Mouse (Mus musculus): ENCODE data around the gene Cst6. TPM values are rescaled to one million over a fixed set of nuclear protein-coding genes. Genes with fewer than 3 reads are reported as not detected.

Gene Cst6
- total and polyA plus RNA-seq, 2 experiments from 2014 or later = 0.76 to 9.6 TPM

- 86% methylated on average over 3 of the region's 3 CpGs for WGBS
- Histone ChIP-seq H3K4me1 (ENCODE audit: insufficient read depth) (peaks cover 9% of the 10 kb centered on the region), H3K9ac (no peak overlapping the region), H3K36me3 (ENCODE audit: insufficient read depth) (peaks cover 52% of the 10 kb centered on the region), H3K4me2 (ENCODE audit: low read depth) (no peak overlapping the region), H3K27me3 (ENCODE audit: insufficient read depth, low read length) (no peaks in the 10 kb centered on the region), H3K9me3 (ENCODE audit: low read length) (no peaks in the 10 kb centered on the region), H3K4me3 (ENCODE audit: low read depth, low read length) (no peak overlapping the region), H3K27ac (ENCODE audit: low read depth, low read length) (no peak overlapping the region)
- peak; percentile 43 for TF ChIP-seq CTCF (IDR thresholded peaks at IDR 0.05; ENCODE audit: low read depth)
- ATAC-seq = no peak
- DNase-seq = no peak
Measured at GRCm38 (mm10) chr19:5370932-5371331, 21.6 kb upstream of the Cst6 start.

- Histone ChIP-seq H3K4me2 (ENCODE audit: low read depth) (peak overlapping the region; percentile 66), H3K36me3 (ENCODE audit: insufficient read depth) (peaks cover 51% of the 10 kb centered on the region), H3K27ac (ENCODE audit: low read depth, low read length) (no peak overlapping the region), H3K4me3 (ENCODE audit: low read depth, low read length) (peak overlapping the region; percentile 92), H3K4me1 (ENCODE audit: insufficient read depth) (peaks cover 13% of the 10 kb centered on the region), H3K9ac (peak overlapping the region; percentile 76), H3K27me3 (ENCODE audit: insufficient read depth, low read length) (no peaks in the 10 kb centered on the region), H3K9me3 (ENCODE audit: low read length) (no peaks in the 10 kb centered on the region)
- peak; percentile 32 for TF ChIP-seq CTCF (IDR thresholded peaks at IDR 0.05; ENCODE audit: low read depth)
- WGBS = 14% methylated on average over 11 of the region's 11 CpGs
- DNase-seq = no peak
- no peak for ATAC-seq
Measured at GRCm38 (mm10) chr19:5367455-5367854, 18.1 kb upstream of the Cst6 start.

GRCm38 (mm10) chr19:5367053-5367359 lies 17.6 kb upstream of the Cst6 start, which contains the start of gene Banf1:
Banf1 (minus strand) TSS chr19:5367168.
- H3K4me2 ChIP-seq (ENCODE audit: low read depth) = peak within 1 kb of the TSS; percentile 66
- peaks cover 47% of the 10 kb centered on the region for H3K36me3 ChIP-seq (ENCODE audit: insufficient read depth)
- no peak for TF ChIP-seq CTCF (IDR thresholded peaks at IDR 0.05; ENCODE audit: low read depth)
- 1% methylated on average over 33 of the region's 33 CpGs for WGBS
- H3K27me3 ChIP-seq (ENCODE audit: insufficient read depth, low read length) = no peaks in the 10 kb centered on the region
- peak within 1 kb of the TSS; percentile 97 for H3K27ac ChIP-seq (ENCODE audit: low read depth, low read length)
- ATAC-seq = peak; percentile 8
- peaks cover 13% of the 10 kb centered on the region for H3K4me1 ChIP-seq (ENCODE audit: insufficient read depth)
- no peaks in the 10 kb centered on the region for H3K9me3 ChIP-seq (ENCODE audit: low read length)
- peak within 1 kb of the TSS; percentile 92 for H3K4me3 ChIP-seq (ENCODE audit: low read depth, low read length)
- peak within 1 kb of the TSS; percentile 76 for H3K9ac ChIP-seq
- DNase-seq = no peak

- DNase-seq (peak; percentile 98), ATAC-seq (peak; percentile 96)
- peak; percentile 29 for TF ChIP-seq CTCF (IDR thresholded peaks at IDR 0.05; ENCODE audit: low read depth)
- Histone ChIP-seq H3K4me1 (ENCODE audit: insufficient read depth) (peaks cover 13% of the 10 kb centered on the region), H3K9me3 (ENCODE audit: low read length) (no peaks in the 10 kb centered on the region), H3K4me3 (ENCODE audit: low read depth, low read length) (peak within 1 kb of the TSS; percentile 92), H3K4me2 (ENCODE audit: low read depth) (peak within 1 kb of the TSS; percentile 66), H3K27me3 (ENCODE audit: insufficient read depth, low read length) (no peaks in the 10 kb centered on the region), H3K36me3 (ENCODE audit: insufficient read depth) (peaks cover 42% of the 10 kb centered on the region), H3K9ac (peak within 1 kb of the TSS; percentile 76), H3K27ac (ENCODE audit: low read depth, low read length) (peak within 1 kb of the TSS; percentile 97)
- WGBS = 2% methylated on average over 88 of the region's 92 CpGs
Measured at GRCm38 (mm10) chr19:5366175-5367052, 17.0 kb upstream of the Cst6 start, which contains the start of gene Eif1ad. Eif1ad (plus strand) TSS chr19:5366741.

GRCm38 (mm10) chr19:5365751-5366150 lies 16.4 kb upstream of the Cst6 start:
- TF ChIP-seq CTCF (IDR thresholded peaks at IDR 0.05; ENCODE audit: low read depth) = no peak
- Histone ChIP-seq H3K27ac (ENCODE audit: low read depth, low read length) (peak overlapping the region; percentile 97), H3K4me3 (ENCODE audit: low read depth, low read length) (peak overlapping the region; percentile 92), H3K27me3 (ENCODE audit: insufficient read depth, low read length) (no peaks in the 10 kb centered on the region), H3K36me3 (ENCODE audit: insufficient read depth) (peaks cover 39% of the 10 kb centered on the region), H3K9ac (peak overlapping the region; percentile 76), H3K4me2 (ENCODE audit: low read depth) (peak overlapping the region; percentile 66), H3K4me1 (ENCODE audit: insufficient read depth) (peaks cover 13% of the 10 kb centered on the region), H3K9me3 (ENCODE audit: low read length) (no peaks in the 10 kb centered on the region)
- no peak for ATAC-seq
- 12% methylated on average over 11 of the region's 11 CpGs for WGBS
- no peak for DNase-seq

- Histone ChIP-seq H3K4me1 (ENCODE audit: insufficient read depth) (peaks cover 13% of the 10 kb centered on the region), H3K4me3 (ENCODE audit: low read depth, low read length) (no peak overlapping the region), H3K36me3 (ENCODE audit: insufficient read depth) (peaks cover 23% of the 10 kb centered on the region), H3K9ac (no peak overlapping the region), H3K9me3 (ENCODE audit: low read length) (no peaks in the 10 kb centered on the region), H3K27ac (ENCODE audit: low read depth, low read length) (no peak overlapping the region), H3K4me2 (ENCODE audit: low read depth) (no peak overlapping the region), H3K27me3 (ENCODE audit: insufficient read depth, low read length) (no peaks in the 10 kb centered on the region)
- DNase-seq (no peak), ATAC-seq (no peak)
- WGBS = 94% methylated on average over 2 of the region's 2 CpGs
- TF ChIP-seq CTCF (IDR thresholded peaks at IDR 0.05; ENCODE audit: low read depth) = no peak
Measured at GRCm38 (mm10) chr19:5364124-5364523, 14.8 kb upstream of the Cst6 start.

GRCm38 (mm10) chr19:5362186-5362585 lies 12.8 kb upstream of the Cst6 start:
- Histone ChIP-seq H3K9ac (no peak overlapping the region), H3K4me2 (ENCODE audit: low read depth) (no peak overlapping the region), H3K27ac (ENCODE audit: low read depth, low read length) (no peak overlapping the region), H3K4me3 (ENCODE audit: low read depth, low read length) (no peak overlapping the region), H3K36me3 (ENCODE audit: insufficient read depth) (peaks cover 14% of the 10 kb centered on the region), H3K9me3 (ENCODE audit: low read length) (no peaks in the 10 kb centered on the region), H3K4me1 (ENCODE audit: insufficient read depth) (peaks cover 4% of the 10 kb centered on the region; the same call in 1 of the 2 replicates), H3K27me3 (ENCODE audit: insufficient read depth, low read length) (no peaks in the 10 kb centered on the region)
- DNase-seq (no peak), ATAC-seq (no peak)
- WGBS = 85% methylated on average over 2 of the region's 2 CpGs
- TF ChIP-seq CTCF (IDR thresholded peaks at IDR 0.05; ENCODE audit: low read depth) = no peak
